Mouse (Mus musculus): Measurements from ENCODE around the gene Itsn1. TPM values are rescaled to one million over a fixed set of nuclear protein-coding genes. Genes with fewer than 3 reads are reported as not detected.

Gene Itsn1
- polyA plus RNA-seq, 1 experiment from 2014 or later: 7.8 TPM

DNA sequence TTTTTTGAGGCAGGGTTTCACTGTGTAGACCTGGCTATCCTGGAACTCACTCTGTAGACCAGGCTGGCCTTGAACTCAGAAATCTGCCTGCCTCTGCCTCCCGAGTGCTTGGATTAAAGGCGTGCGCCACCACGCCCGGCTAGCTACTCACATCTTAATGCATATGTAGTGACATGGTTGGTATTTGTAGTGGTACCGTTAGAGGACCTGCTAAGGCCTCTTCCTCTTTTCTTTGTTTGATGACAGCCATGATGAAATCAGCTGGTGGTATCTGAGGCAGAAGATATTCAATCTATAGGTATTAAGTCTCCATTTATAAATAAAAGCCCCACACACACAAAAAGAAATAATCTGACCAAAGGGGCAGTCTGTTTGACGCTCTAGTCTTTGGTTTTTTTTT is 82.3 kb downstream of the Itsn1 start:
- Histone ChIP-seq H3K27me3 (ENCODE audit: control insufficient read depth, insufficient read depth, low read length) (no peaks in the 10 kb centered on the region), H3K4me1 (replicated peaks; ENCODE audit: control insufficient read depth, insufficient read depth) (no peaks in the 10 kb centered on the region), H3K36me3 (ENCODE audit: control insufficient read depth, insufficient read depth, low read length) (peaks cover 5% of the 10 kb centered on the region), H3K9ac (ENCODE audit: low read length) (no peak overlapping the region), H3K4me2 (replicated peaks; ENCODE audit: low read depth) (no peak overlapping the region), H3K9me3 (ENCODE audit: control insufficient read depth, low read length) (no peaks in the 10 kb centered on the region), H3K4me3 (ENCODE audit: low read depth, low read length) (no peak overlapping the region), H3K27ac (replicated peaks) (no peak overlapping the region)
- no peak for DNase-seq (ENCODE audit: low spot score)
- WGBS: 91% methylated on average over 7 of the region's 7 CpGs
- ATAC-seq (ENCODE audit: low FRiP score, low TSS enrichment): no peak
- TF ChIP-seq CTCF (IDR thresholded peaks at IDR 0.05; ENCODE audit: low read depth) (no peak), EP300 (optimal IDR thresholded peaks at IDR 0.05) (no peak)

DNA sequence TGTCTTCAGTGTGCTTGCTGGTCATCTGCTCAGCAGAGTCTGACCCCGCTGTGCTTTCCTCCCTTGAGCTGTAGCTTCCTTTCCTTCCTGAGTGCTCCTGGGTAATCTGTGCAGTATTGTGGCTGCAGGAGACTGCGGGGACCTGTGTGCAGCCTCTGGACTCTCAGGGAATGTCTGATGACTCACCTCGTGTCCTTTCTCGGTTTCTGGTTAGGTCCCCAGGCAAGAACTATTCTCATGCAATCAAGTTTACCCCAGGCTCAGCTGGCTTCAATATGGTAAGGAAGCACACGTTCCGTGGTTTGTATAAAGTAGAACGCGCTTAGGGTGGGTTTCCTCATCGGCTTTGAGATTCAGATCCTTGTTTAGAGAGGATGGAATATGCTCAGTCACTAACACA is 82.8 kb downstream of the Itsn1 start:
- Histone ChIP-seq H3K9ac (ENCODE audit: low read length) (no peak overlapping the region), H3K4me1 (replicated peaks; ENCODE audit: control insufficient read depth, insufficient read depth) (no peaks in the 10 kb centered on the region), H3K9me3 (ENCODE audit: control insufficient read depth, low read length) (no peaks in the 10 kb centered on the region), H3K27ac (replicated peaks) (no peak overlapping the region), H3K4me3 (ENCODE audit: low read depth, low read length) (no peak overlapping the region), H3K4me2 (replicated peaks; ENCODE audit: low read depth) (no peak overlapping the region), H3K27me3 (ENCODE audit: control insufficient read depth, insufficient read depth, low read length) (no peaks in the 10 kb centered on the region), H3K36me3 (ENCODE audit: control insufficient read depth, insufficient read depth, low read length) (peaks cover 8% of the 10 kb centered on the region)
- DNase-seq (ENCODE audit: low spot score) (no peak), ATAC-seq (ENCODE audit: low FRiP score, low TSS enrichment) (no peak)
- no peak for TF ChIP-seq CTCF (IDR thresholded peaks at IDR 0.05; ENCODE audit: low read depth)
- TF ChIP-seq EP300 (optimal IDR thresholded peaks at IDR 0.05): no peak
- WGBS: 87% methylated on average over 9 of the region's 9 CpGs

DNA sequence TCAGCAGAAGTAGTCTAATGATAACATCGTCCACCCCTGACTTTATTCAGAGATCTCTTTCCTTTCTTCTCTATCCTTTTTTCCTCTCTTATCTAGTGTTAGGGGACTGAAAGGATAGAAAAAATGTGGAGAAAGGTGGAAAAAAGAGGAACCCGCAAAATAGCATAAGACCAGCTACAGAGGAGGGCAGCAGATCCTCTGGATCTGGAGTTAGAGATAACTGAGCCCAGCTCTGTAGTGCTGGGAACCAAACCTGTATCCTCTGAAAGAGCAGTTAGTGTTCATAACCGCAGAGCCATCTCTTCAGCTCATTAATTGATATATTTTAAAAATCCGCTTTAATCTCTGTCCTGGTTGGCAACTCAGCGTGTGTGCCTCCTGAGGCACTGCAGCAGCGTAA is 84.5 kb downstream of the Itsn1 start:
- Histone ChIP-seq H3K9ac (ENCODE audit: low read length) (no peak overlapping the region), H3K9me3 (ENCODE audit: control insufficient read depth, low read length) (no peaks in the 10 kb centered on the region), H3K27ac (replicated peaks) (no peak overlapping the region), H3K4me1 (replicated peaks; ENCODE audit: control insufficient read depth, insufficient read depth) (no peaks in the 10 kb centered on the region), H3K4me3 (ENCODE audit: low read depth, low read length) (no peak overlapping the region), H3K27me3 (ENCODE audit: control insufficient read depth, insufficient read depth, low read length) (no peaks in the 10 kb centered on the region), H3K36me3 (ENCODE audit: control insufficient read depth, insufficient read depth, low read length) (peaks cover 12% of the 10 kb centered on the region), H3K4me2 (replicated peaks; ENCODE audit: low read depth) (no peak overlapping the region)
- TF ChIP-seq CTCF (IDR thresholded peaks at IDR 0.05; ENCODE audit: low read depth) (no peak), EP300 (optimal IDR thresholded peaks at IDR 0.05) (no peak)
- 91% methylated on average over 6 of the region's 6 CpGs for WGBS
- ATAC-seq (ENCODE audit: low FRiP score, low TSS enrichment): no peak
- DNase-seq (ENCODE audit: low spot score): no peak

- ATAC-seq (ENCODE audit: low FRiP score, low TSS enrichment) (no peak), DNase-seq (ENCODE audit: low spot score) (no peak)
- Histone ChIP-seq H3K4me1 (replicated peaks; ENCODE audit: control insufficient read depth, insufficient read depth) (no peaks in the 10 kb centered on the region), H3K4me3 (ENCODE audit: low read depth, low read length) (no peak overlapping the region), H3K27me3 (ENCODE audit: control insufficient read depth, insufficient read depth, low read length) (no peaks in the 10 kb centered on the region), H3K9me3 (ENCODE audit: control insufficient read depth, low read length) (no peaks in the 10 kb centered on the region), H3K27ac (replicated peaks) (no peak overlapping the region), H3K9ac (ENCODE audit: low read length) (no peak overlapping the region), H3K36me3 (ENCODE audit: control insufficient read depth, insufficient read depth, low read length) (peaks cover 16% of the 10 kb centered on the region), H3K4me2 (replicated peaks; ENCODE audit: low read depth) (no peak overlapping the region)
- 83% methylated on average over 3 of the region's 3 CpGs for WGBS
- TF ChIP-seq CTCF (IDR thresholded peaks at IDR 0.05; ENCODE audit: low read depth) (no peak), EP300 (optimal IDR thresholded peaks at IDR 0.05) (no peak)
Measured at GRCm38 (mm10) chr16:91815067-91815466, 86.0 kb downstream of the Itsn1 start.

GRCm38 (mm10) chr16:91820299-91820698 is 91.2 kb downstream of the Itsn1 start:
- Histone ChIP-seq H3K27ac (replicated peaks) (no peak overlapping the region), H3K4me1 (replicated peaks; ENCODE audit: control insufficient read depth, insufficient read depth) (no peaks in the 10 kb centered on the region), H3K4me2 (replicated peaks; ENCODE audit: low read depth) (no peak overlapping the region), H3K4me3 (ENCODE audit: low read depth, low read length) (no peak overlapping the region), H3K9ac (ENCODE audit: low read length) (no peak overlapping the region), H3K9me3 (ENCODE audit: control insufficient read depth, low read length) (no peaks in the 10 kb centered on the region), H3K36me3 (ENCODE audit: control insufficient read depth, insufficient read depth, low read length) (peaks cover 23% of the 10 kb centered on the region), H3K27me3 (ENCODE audit: control insufficient read depth, insufficient read depth, low read length) (no peaks in the 10 kb centered on the region)
- no peak for DNase-seq (ENCODE audit: low spot score)
- no peak for ATAC-seq (ENCODE audit: low FRiP score, low TSS enrichment)
- TF ChIP-seq CTCF (IDR thresholded peaks at IDR 0.05; ENCODE audit: low read depth): no peak
- no peak for TF ChIP-seq EP300 (optimal IDR thresholded peaks at IDR 0.05)
- 79% methylated on average over 8 of the region's 8 CpGs for WGBS

DNA sequence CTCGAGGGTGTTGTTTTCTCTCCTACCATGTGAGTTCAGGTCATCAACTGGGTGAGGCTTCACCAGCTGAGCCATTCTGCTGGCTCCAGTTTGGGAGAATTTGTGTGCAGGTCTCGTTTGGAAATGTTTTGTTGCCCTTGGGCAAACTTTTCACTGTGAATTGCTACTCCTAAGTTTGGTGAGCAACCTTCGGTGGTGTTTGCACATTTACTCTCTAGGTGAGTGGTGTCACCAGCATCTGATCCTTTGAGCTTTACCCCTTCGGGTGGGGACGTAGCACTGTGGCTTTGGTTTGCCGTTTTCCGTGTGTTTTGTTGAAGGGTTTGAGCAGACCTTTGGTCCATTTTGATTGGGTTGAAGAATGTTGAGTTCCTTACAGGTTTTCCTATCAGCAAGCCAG is 93.2 kb downstream of the Itsn1 start:
- Histone ChIP-seq H3K4me3 (ENCODE audit: low read depth, low read length) (no peak overlapping the region), H3K9ac (ENCODE audit: low read length) (no peak overlapping the region), H3K9me3 (ENCODE audit: control insufficient read depth, low read length) (no peaks in the 10 kb centered on the region), H3K36me3 (ENCODE audit: control insufficient read depth, insufficient read depth, low read length) (peaks cover 13% of the 10 kb centered on the region), H3K27ac (replicated peaks) (no peak overlapping the region), H3K4me1 (replicated peaks; ENCODE audit: control insufficient read depth, insufficient read depth) (no peaks in the 10 kb centered on the region), H3K27me3 (ENCODE audit: control insufficient read depth, insufficient read depth, low read length) (no peaks in the 10 kb centered on the region), H3K4me2 (replicated peaks; ENCODE audit: low read depth) (no peak overlapping the region)
- no peak for DNase-seq (ENCODE audit: low spot score)
- TF ChIP-seq CTCF (IDR thresholded peaks at IDR 0.05; ENCODE audit: low read depth) (no peak), EP300 (optimal IDR thresholded peaks at IDR 0.05) (no peak)
- 79% methylated on average over 7 of the region's 7 CpGs for WGBS
- ATAC-seq (ENCODE audit: low FRiP score, low TSS enrichment): no peak
